Mouse (Mus musculus) WW6 (cell line): ENCODE results near the gene Rhbdl1.
A peak's percentile ranks its signal among the peaks of the same experiment; 100 is the strongest.

Experiments used
- DNase-seq: peaks from one replicate; pipeline ENCODE4 v3.0.0-alpha.2; 2013; ENCODE audit warnings: low read depth, low spot score

Gene Rhbdl1

DNA sequence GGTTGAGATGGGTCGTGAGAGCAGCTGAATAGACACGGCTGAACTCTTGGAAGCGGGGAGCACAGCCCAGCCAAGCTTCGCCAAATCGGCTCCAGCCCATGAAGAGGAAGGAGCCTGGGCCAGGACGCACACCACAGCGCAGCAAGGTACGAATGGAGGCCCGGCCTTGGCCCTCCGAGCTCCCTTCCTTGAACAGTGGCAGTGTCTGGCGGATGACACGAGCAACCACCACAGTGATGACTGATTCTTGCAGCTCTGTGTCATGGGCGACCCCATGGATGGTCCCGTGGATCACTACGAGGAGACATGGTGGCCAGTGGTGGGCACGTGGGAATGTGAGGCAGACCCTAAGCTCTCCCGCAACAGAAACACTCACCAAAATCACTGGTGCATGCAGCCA is 42.1 kb downstream of the Rhbdl1 start:
- DNase-seq: no peak

- DNase-seq: no peak
Observed at GRCm38 (mm10) chr17:25794197-25794596, 42.9 kb downstream of the Rhbdl1 start.

DNA sequence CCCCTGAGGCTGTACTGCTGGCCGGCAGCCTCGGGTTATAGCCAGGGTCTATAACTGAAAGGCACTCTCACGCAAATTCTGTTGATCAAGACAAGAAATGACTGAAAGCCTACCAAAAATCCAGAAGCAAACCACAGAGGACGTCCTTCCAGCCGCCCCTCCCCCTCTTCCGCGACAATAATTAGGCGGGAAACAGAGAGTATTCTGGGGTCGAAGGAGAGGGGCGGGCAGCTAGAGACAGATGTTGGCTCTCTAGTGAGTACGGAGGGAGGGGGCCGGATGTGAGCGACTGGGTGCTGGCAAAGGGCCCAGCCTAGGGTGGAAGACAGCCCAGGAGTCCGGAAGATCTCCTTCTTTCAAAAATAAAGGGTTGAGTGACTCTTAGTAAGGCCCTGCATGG is 44.5 kb downstream of the Rhbdl1 start, which contains the start of gene Fam173a:
Fam173a (minus strand) TSS at position 287 of the 400 bp plus-strand sequence.
- no peak for DNase-seq

DNA sequence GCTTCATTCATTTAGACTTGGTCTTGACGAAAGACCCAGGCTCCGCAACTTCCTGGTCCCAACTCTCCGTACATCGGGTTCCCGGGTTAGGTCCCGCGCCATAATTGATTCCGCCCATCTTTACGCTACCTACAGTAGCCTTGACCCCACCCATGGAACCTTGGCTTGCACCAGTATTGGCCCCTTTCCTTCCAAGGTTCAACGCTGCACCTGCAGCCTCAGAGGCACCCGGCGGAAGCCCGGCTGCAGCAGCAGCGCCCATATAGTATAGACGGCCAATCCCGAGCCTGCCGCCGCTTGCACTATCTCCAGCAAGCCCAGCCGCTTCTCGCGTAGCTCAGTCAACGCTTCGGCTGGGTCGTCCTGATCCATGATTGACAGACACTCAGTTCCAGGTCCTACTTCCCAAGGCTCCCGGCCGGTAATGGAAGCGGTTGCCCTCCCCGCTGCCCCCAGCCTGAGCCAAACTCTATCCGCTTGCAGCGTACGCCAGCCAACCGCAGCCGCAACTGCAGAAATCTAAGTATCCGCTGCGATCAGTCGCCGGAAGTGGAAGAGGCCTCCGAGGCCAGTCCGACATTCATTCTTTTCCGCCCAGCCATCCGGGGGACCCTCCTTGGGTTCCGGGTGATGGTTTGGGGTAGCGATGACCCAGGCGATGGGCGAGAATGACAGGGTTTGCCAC is 45.1 kb downstream of the Rhbdl1 start:
- DNase-seq: no peak

GRCm38 (mm10) chr17:25791320-25791842 is 45.7 kb downstream of the Rhbdl1 start:
- DNase-seq: no peak

GRCm38 (mm10) chr17:25786781-25787504 is 50.2 kb downstream of the Rhbdl1 start:
- no peak for DNase-seq

DNA sequence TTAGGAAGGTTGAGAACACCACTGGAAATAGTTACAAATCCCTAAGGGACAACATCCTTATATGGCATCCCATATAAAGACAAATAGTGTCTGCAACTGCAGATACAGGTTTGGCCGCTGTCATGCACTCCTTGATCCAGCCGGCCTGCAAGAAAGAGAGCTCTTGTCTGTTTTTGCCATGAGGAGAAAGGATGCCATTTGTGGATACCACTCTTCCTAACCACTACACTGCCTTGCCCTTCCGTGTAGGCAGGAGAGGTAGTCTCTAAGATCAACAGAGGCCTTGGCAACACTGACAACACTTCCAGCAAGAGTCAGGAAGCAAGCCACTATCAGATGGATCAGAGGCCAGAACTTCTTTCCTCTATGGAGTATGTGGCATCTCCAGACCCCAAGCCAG is 50.8 kb downstream of the Rhbdl1 start, which contains the start of gene Ccdc78:
Ccdc78 (plus strand) TSS at position 301 of the 400 bp plus-strand sequence.
- DNase-seq: no peak

DNA sequence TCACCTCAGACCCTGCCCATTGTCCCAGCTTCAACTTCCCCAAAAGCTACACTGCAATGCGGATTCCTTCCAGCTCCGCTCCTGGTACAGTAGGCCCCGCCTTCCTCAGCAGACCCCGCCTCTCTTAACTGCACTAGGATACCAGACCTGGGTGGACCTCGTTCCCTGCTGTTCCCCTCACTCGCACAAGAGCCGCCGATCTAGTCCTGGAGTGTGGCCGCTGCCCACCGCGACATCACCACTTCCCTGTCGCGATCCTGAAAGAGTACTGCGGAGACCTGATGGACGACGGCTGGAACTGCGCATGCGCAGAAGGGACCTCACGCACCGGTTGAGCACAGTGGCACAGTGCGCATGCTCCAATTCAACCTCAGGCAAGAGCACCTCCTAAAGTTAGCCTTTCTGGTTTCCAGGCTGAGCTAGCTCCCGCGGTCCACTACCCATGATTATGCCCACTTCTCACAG is 51.8 kb downstream of the Rhbdl1 start, which contains the start of gene Haghl:
Haghl (minus strand) TSS at position 393 of the 465 bp plus-strand sequence.
- DNase-seq: peak; percentile 90
